Mouse (Mus musculus) hindlimb bud, embryonic 11.5 days (tissue): ENCODE results near the gene Tlr4.

Experiments
- DNase-seq: peaks from one replicate; pipeline ENCODE4 v3.0.0-alpha.2; 2012; ENCODE audit warnings: low read depth, low spot score; ENCODE audit errors: extremely low spot score

Gene Tlr4

GRCm38 (mm10) chr4:66894981-66895380 is 67.6 kb downstream of the Tlr4 start:
- DNase-seq = no peak

- DNase-seq = no peak
Observed at GRCm38 (mm10) chr4:66900126-66900525, 72.7 kb downstream of the Tlr4 start.

GRCm38 (mm10) chr4:66901498-66901897 is 74.1 kb downstream of the Tlr4 start:
- DNase-seq = no peak

DNA sequence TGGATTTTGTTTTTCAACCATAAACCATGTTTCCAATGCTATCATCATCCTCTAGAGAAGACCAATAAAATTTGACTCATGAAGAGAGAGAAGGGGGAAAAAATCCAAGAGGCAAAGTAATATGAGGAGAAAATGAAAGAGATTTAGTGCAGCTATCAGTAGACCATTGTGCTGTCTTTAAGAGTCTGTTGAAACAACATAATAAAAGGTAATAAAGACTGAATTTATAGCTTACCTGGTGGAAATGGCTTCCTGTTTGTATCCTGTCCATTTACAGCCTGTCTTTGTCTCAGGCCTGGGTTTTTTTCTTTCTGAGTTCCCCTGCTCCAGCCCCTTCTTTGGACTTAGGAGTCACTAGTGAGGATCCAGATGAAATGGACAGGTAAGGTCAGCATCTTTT is 81.0 kb downstream of the Tlr4 start:
- no peak for DNase-seq

- DNase-seq = no peak
Observed at GRCm38 (mm10) chr4:66919630-66920372, 92.4 kb downstream of the Tlr4 start.

GRCm38 (mm10) chr4:66923616-66924276 is 96.4 kb downstream of the Tlr4 start:
- DNase-seq = no peak

DNA sequence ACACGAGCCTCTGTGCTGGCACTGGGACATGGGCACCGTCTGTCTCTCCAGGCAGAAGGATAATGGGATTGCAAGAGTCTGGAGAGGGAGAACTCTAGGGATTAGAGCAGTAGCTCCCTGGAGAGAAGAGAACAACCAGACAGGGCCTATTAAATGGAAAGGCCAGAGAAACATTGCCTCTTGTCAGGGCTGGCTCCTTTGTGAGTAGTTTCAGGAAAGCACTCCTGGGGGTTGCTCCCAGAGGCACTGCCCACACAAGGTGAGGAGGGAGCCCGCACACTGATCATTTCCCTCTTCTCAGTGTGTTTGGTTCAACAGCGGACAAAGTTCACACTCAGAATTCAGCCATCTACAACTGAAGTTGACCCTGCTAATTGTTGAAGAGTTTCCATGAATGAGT is 98.7 kb downstream of the Tlr4 start:
- DNase-seq = no peak

GRCm38 (mm10) chr4:66927537-66928088 is 100.2 kb downstream of the Tlr4 start:
- DNase-seq = no peak

GRCm38 (mm10) chr4:66938489-66939061 is 111.2 kb downstream of the Tlr4 start:
- DNase-seq = peak; percentile 10

DNA sequence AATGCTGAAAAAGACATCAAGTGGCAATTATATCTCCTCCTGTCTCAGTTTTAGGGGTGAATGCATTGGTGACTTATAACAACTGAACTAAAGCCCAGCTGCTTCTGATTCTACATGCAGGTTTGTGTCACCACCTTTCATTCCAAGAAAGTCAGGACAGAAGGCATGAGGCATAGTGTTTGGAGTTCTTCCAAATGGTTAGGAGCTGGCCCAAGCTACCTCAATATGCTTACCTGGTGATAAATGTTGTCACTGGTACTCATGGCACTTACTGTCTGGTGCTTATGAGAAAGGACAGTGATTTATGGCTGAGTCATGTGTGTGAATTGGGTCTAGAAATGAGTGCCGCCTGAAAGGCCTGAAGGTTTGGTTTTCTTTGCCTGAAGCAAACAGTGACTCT is 114.5 kb downstream of the Tlr4 start:
- no peak for DNase-seq

- no peak for DNase-seq
Observed at GRCm38 (mm10) chr4:66943699-66944098, 116.3 kb downstream of the Tlr4 start.

- no peak for DNase-seq
Observed at GRCm38 (mm10) chr4:66947657-66948056, 120.3 kb downstream of the Tlr4 start.

DNA sequence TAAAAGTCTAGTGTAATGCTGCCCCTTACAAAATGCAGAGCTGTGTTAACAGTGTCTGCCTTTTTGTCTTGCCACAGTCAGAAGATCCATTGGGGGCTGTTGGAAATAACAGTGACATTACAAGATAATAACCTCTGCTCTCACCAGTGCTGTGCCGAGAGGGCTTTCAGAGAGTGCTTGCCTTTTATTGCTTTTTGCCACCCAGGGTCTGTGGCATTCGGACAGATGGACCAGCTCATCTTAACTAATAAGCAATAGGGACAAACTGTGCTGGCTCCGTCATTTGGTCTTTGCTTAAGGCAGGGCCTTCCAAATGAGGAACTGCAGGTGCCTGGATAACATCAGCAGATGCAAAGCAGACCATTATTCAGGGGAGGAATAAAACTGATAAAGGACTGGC is 147.5 kb downstream of the Tlr4 start:
- no peak for DNase-seq
